Mouse (Mus musculus) MEL (cell line): ENCODE results near the gene Plcxd2.

Source experiments
- CHD1 ChIP-seq: IDR thresholded peaks from 2 replicates; pipeline ENCODE4 v1.6.1; 2012; ENCODE audit warnings: low read depth, mild to moderate bottlenecking, inconsistent platforms, low read length, improper control_type of control experiment
- CHD2 ChIP-seq: IDR thresholded peaks from 2 replicates; pipeline ENCODE4 v1.6.1; 2011; ENCODE audit warnings: low read length, improper control_type of control experiment
- CTCF ChIP-seq, 3 experiments: IDR thresholded peaks in 2 of 3; conservative IDR thresholded peaks in 1 of 3; 2 replicates each; pipeline ENCODE4 v1.5.1; 2011 to 2012; ENCODE audit warnings: low read length in 3 of 3, low read depth in 2 of 3, mild to moderate bottlenecking in 2 of 3, improper control_type of control experiment in 1 of 3, inconsistent platforms in 1 of 3, mixed read lengths in 1 of 3, moderate library complexity in 1 of 3; ENCODE audit not compliant: control insufficient read depth in 1 of 3, insufficient read depth in 1 of 3, poor library complexity in 1 of 3, severe bottlenecking in 1 of 3
- EP300 ChIP-seq, 2 experiments: IDR thresholded peaks; 2 replicates each; pipeline ENCODE4 v1.6.1; 2011; ENCODE audit warnings: improper control_type of control experiment in 2 of 2, low read length in 2 of 2, low read depth in 1 of 2, mild to moderate bottlenecking in 1 of 2
- GATA1 ChIP-seq: IDR thresholded peaks from 2 replicates; pipeline ENCODE4 v1.6.1; 2011; ENCODE audit warnings: low read depth, low read length, improper control_type of control experiment
- MAFK ChIP-seq: IDR thresholded peaks from 2 replicates; pipeline ENCODE4 v1.6.1; 2011; ENCODE audit warnings: low read depth, mild to moderate bottlenecking, low read length, improper control_type of control experiment, borderline replicate concordance
- MEF2A ChIP-seq: IDR thresholded peaks from 2 replicates; pipeline ENCODE4 v1.6.1; 2014; ENCODE audit warnings: low read depth, mild to moderate bottlenecking, inconsistent platforms, low read length, improper control_type of control experiment; ENCODE audit not compliant: poor library complexity, insufficient replicate concordance, severe bottlenecking; ENCODE audit errors: extremely low read depth
- POLR2A ChIP-seq, 2 experiments: IDR thresholded peaks; 2 replicates each; pipeline ENCODE4 v1.6.1; 2011 to 2012; ENCODE audit warnings: low read length in 2 of 2, mild to moderate bottlenecking in 2 of 2, control low read depth in 1 of 2, improper control_type of control experiment in 1 of 2, low read depth in 1 of 2, moderate library complexity in 1 of 2; ENCODE audit not compliant: control insufficient read depth in 1 of 2, insufficient read depth in 1 of 2, poor library complexity in 1 of 2
- POLR2AphosphoS2 ChIP-seq: IDR thresholded peaks from 2 replicates; pipeline ENCODE4 v1.6.1; 2011; ENCODE audit warnings: low read length, improper control_type of control experiment
- RAD21 ChIP-seq: IDR thresholded peaks from 2 replicates; pipeline ENCODE4 v1.6.1; 2011; ENCODE audit warnings: mild to moderate bottlenecking, low read depth, low read length, improper control_type of control experiment
- TAL1 ChIP-seq: IDR thresholded peaks from 2 replicates; pipeline ENCODE4 v1.6.1; 2012; ENCODE audit warnings: mild to moderate bottlenecking, inconsistent platforms, low read length, moderate library complexity, mixed read lengths
- TCF12 ChIP-seq: IDR thresholded peaks from 2 replicates; pipeline ENCODE4 v1.6.1; 2014; ENCODE audit warnings: low read depth, mild to moderate bottlenecking, inconsistent platforms, low read length, improper control_type of control experiment, moderate library complexity
- USF2 ChIP-seq, 2 experiments: IDR thresholded peaks; 2 replicates each; pipeline ENCODE4 v1.6.1; 2011 to 2012; ENCODE audit warnings: improper control_type of control experiment in 2 of 2, low read length in 2 of 2, borderline replicate concordance in 1 of 2, inconsistent platforms in 1 of 2, low read depth in 1 of 2, mild to moderate bottlenecking in 1 of 2; ENCODE audit not compliant: insufficient read depth in 1 of 2

DNA sequence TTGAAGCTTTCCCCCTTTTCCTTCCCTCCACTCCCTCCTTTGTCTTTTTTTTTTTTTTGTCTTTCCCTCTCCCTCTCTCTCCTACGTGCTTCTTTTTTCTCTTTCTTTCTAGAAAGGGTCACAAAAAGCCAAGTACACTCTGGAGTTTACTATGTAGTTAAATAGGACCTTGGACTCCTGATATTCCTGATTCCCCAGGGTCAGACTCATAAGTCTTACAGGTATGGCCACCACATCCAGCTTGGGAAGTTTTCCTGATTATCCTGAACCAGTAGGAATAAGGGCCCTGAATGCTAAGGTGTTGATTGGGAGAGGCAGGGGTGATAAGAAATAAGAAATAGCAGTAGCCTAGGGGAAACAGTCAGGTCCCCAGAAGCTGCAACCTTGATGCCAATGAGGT is 9.3 kb upstream of the Plcxd2 start:
- TF ChIP-seq CTCF (IDR thresholded peaks at IDR 0.05 in 2 of 3, conservative IDR thresholded peaks at IDR 0.05 in 1 of 3; ENCODE audit: control insufficient read depth in 1 of 3, insufficient read depth in 1 of 3, low read depth in 2 of 3, low read length in 3 of 3, poor library complexity in 1 of 3, severe bottlenecking in 1 of 3) (no peak), MEF2A (no peak), POLR2A (IDR thresholded peaks at IDR 0.05; ENCODE audit: control insufficient read depth in 1 of 2, insufficient read depth in 1 of 2, low read depth in 1 of 2, low read length in 2 of 2, poor library complexity in 1 of 2) (no peak), EP300 (IDR thresholded peaks at IDR 0.05; ENCODE audit: low read depth in 1 of 2, low read length in 2 of 2) (no peak), USF2 (IDR thresholded peaks at IDR 0.05; ENCODE audit: borderline replicate concordance in 1 of 2, insufficient read depth in 1 of 2, low read depth in 1 of 2, low read length in 2 of 2) (no peak), TAL1 (no peak), CHD2 (no peak), CHD1 (no peak), GATA1 (no peak), POLR2AphosphoS2 (no peak), RAD21 (no peak), MAFK (no peak), TCF12 (no peak)
